Mouse (Mus musculus) erythroblast, embryonic 14.5 days (primary cell): ENCODE results near the gene Avpr2.

Source experiments
- GATA1 ChIP-seq: IDR thresholded peaks from 2 replicates; pipeline ENCODE4 v1.6.1; 2012; ENCODE audit warnings: low read length, inconsistent platforms, mixed read lengths
- TAL1 ChIP-seq: IDR thresholded peaks from 3 replicates; pipeline ENCODE4 v1.6.1; 2012; ENCODE audit warnings: low read length, inconsistent platforms, mixed read lengths

DNA sequence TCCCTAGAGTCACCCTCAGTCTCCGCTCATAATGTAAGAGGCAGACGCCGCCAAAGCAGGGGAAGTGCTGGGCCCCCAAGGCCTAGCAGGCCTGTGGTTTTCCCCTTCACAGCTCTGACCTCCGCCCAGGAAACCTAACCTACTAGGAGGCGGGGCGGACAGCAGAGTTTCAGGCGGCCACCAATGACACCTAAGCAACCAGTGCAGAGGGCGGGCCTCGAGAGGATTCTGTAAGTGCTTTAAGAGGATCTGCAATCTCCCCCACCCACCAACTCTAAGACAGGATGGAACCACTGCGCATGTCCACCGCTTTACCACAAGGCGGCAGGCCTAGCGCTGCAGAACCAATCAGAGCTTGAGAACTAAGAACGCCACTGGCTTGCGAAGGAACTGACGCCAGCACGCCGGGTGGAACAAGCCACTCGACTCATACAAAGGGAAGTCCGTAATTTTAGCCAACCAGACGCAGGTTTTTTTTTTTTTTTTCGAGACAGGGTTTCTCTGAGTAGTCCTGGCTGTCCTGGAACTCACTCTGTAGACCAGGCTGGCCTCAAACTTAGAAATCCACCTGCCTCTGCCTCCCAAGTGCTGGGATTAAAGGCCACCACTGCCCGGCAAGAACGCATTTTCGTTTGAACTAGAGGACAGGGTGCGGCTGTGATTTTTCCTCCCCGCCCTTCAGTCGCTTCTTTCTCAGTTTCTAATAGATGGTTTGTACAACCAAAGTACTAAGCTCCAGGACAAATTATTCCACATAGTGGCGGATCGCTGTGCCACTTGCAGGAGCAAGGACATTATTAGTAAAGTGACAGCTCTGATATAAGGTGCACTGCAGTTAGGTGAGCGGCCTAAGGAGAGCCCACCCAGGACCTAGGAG, 23.2 kb downstream of the Avpr2 start:
- TF ChIP-seq GATA1 = no peak
- TF ChIP-seq TAL1 = no peak
